Mouse (Mus musculus): ENCODE data around the gene Tbc1d15. TPM values are rescaled to one million over a fixed set of nuclear protein-coding genes. Genes with fewer than 3 reads are reported as not detected.

The Tbc1d15 gene
- polyA plus RNA-seq, 1 experiment, result 3.1 TPM

- no peak for DNase-seq (ENCODE audit: low read depth in 1 of 2, low spot score in 2 of 2)
- H3K36me3 ChIP-seq (ENCODE audit: control insufficient read depth, insufficient read depth, low read length), result no peaks in the 10 kb centered on the region
- no peak overlapping the region for H3K27ac ChIP-seq (ENCODE audit: insufficient read depth, low read length)
- no peaks in the 10 kb centered on the region for H3K27me3 ChIP-seq (ENCODE audit: control insufficient read depth, insufficient read depth, low read length)
- WGBS, result 93% methylated on average over 2 of the region's 2 CpGs
- H3K4me3 ChIP-seq (ENCODE audit: extremely low read depth, insufficient read depth, insufficient read length), result no peak overlapping the region
- TF ChIP-seq POLR2A (IDR thresholded peaks at IDR 0.05; ENCODE audit: low read depth, low read length) (no peak), CTCF (IDR thresholded peaks at IDR 0.05; ENCODE audit: extremely low read depth, insufficient read depth, insufficient read length, insufficient replicate concordance) (no peak)
- no peaks in the 10 kb centered on the region for H3K4me1 ChIP-seq (ENCODE audit: control insufficient read depth, insufficient read depth, insufficient read length)
Observed at GRCm38 (mm10) chr10:115262261-115262660, 11.0 kb upstream of the Tbc1d15 start.

DNA sequence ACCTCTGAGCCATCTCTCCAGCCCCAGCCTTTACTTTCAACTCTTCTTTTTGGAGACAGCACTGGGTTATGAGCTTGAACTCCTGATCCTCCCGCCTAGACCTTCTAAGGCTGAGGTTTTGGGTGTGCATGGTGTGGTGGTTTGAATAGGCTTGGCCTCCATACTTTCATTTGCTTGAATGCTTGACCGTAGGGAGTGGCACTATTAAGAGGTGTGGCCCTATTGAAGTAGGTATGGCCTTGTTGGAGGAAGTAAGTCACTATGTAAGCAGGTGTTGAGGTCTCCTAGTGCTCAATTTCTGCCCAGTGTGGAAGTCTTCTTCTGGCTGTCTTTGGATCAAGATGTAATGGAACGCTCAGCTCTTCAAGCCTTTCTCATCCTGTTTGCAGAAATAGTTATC lies 10.2 kb upstream of the Tbc1d15 start:
- Histone ChIP-seq H3K27ac (ENCODE audit: insufficient read depth, low read length) (no peak overlapping the region), H3K4me1 (ENCODE audit: control insufficient read depth, insufficient read depth, insufficient read length) (no peaks in the 10 kb centered on the region), H3K36me3 (ENCODE audit: control insufficient read depth, insufficient read depth, low read length) (no peaks in the 10 kb centered on the region), H3K4me3 (ENCODE audit: extremely low read depth, insufficient read depth, insufficient read length) (no peak overlapping the region), H3K27me3 (ENCODE audit: control insufficient read depth, insufficient read depth, low read length) (no peaks in the 10 kb centered on the region)
- WGBS, result 88% methylated on average over 3 of the region's 3 CpGs
- no peak for DNase-seq (ENCODE audit: low read depth in 1 of 2, low spot score in 2 of 2)
- TF ChIP-seq CTCF (IDR thresholded peaks at IDR 0.05; ENCODE audit: extremely low read depth, insufficient read depth, insufficient read length, insufficient replicate concordance) (no peak), POLR2A (IDR thresholded peaks at IDR 0.05; ENCODE audit: low read depth, low read length) (no peak)

DNA sequence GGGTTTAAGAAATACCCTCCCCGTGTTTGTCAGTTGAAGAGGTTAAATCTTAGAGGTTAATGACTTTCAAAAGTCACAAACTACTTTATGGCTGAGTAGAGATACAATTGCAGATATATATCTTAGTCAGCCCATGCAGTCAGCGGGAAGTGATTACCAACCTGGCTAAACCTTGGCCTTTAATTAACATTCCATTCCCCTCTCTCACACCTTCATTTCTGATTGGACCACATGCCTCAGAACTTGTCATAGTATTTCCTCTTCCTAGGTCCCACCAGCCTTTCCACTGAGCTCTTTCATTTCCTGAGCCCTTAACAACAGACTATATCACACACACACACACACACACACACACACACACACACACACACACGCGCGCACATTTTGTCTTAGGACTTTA lies 4.9 kb upstream of the Tbc1d15 start:
- no peak for TF ChIP-seq CTCF (IDR thresholded peaks at IDR 0.05; ENCODE audit: extremely low read depth, insufficient read depth, insufficient read length, insufficient replicate concordance)
- no peak for TF ChIP-seq POLR2A (IDR thresholded peaks at IDR 0.05; ENCODE audit: low read depth, low read length)
- WGBS, result 84% methylated on average over 5 of the region's 5 CpGs

GRCm38 (mm10) chr10:115253521-115253920 lies 2.3 kb upstream of the Tbc1d15 start:
- Histone ChIP-seq H3K4me1 (ENCODE audit: control insufficient read depth, insufficient read depth, insufficient read length) (peaks cover 8% of the 10 kb centered on the region; the same call in 1 of the 2 replicates), H3K36me3 (ENCODE audit: control insufficient read depth, insufficient read depth, low read length) (no peaks in the 10 kb centered on the region), H3K27me3 (ENCODE audit: control insufficient read depth, insufficient read depth, low read length) (no peaks in the 10 kb centered on the region), H3K27ac (ENCODE audit: insufficient read depth, low read length) (no peak overlapping the region), H3K4me3 (ENCODE audit: extremely low read depth, insufficient read depth, insufficient read length) (no peak overlapping the region)
- TF ChIP-seq POLR2A (IDR thresholded peaks at IDR 0.05; ENCODE audit: low read depth, low read length) (no peak), CTCF (IDR thresholded peaks at IDR 0.05; ENCODE audit: extremely low read depth, insufficient read depth, insufficient read length, insufficient replicate concordance) (no peak)
- 86% methylated on average over 3 of the region's 3 CpGs for WGBS
- DNase-seq (ENCODE audit: low read depth in 1 of 2, low spot score in 2 of 2), result no peak

More for the DNA sequence above, 4.9 kb upstream of the Tbc1d15 start:
- DNase-seq (ENCODE audit: low read depth in 1 of 2, low spot score in 2 of 2), result no peak
- Histone ChIP-seq H3K27me3 (ENCODE audit: control insufficient read depth, insufficient read depth, low read length) (no peaks in the 10 kb centered on the region), H3K4me3 (ENCODE audit: extremely low read depth, insufficient read depth, insufficient read length) (no peak overlapping the region), H3K4me1 (ENCODE audit: control insufficient read depth, insufficient read depth, insufficient read length) (peaks cover 3% of the 10 kb centered on the region; the same call in 1 of the 2 replicates), H3K27ac (ENCODE audit: insufficient read depth, low read length) (no peak overlapping the region), H3K36me3 (ENCODE audit: control insufficient read depth, insufficient read depth, low read length) (no peaks in the 10 kb centered on the region)

- TF ChIP-seq CTCF (IDR thresholded peaks at IDR 0.05; ENCODE audit: extremely low read depth, insufficient read depth, insufficient read length, insufficient replicate concordance) (no peak), POLR2A (IDR thresholded peaks at IDR 0.05; ENCODE audit: low read depth, low read length) (no peak)
- Histone ChIP-seq H3K27me3 (ENCODE audit: control insufficient read depth, insufficient read depth, low read length) (no peaks in the 10 kb centered on the region), H3K36me3 (ENCODE audit: control insufficient read depth, insufficient read depth, low read length) (no peaks in the 10 kb centered on the region), H3K4me3 (ENCODE audit: extremely low read depth, insufficient read depth, insufficient read length) (peak overlapping the region; percentile 29), H3K27ac (ENCODE audit: insufficient read depth, low read length) (peak overlapping the region; percentile 52), H3K4me1 (ENCODE audit: control insufficient read depth, insufficient read depth, insufficient read length) (peaks cover 8% of the 10 kb centered on the region)
- no peak for DNase-seq (ENCODE audit: low read depth in 1 of 2, low spot score in 2 of 2)
- WGBS, result 3% methylated on average over 10 of the region's 10 CpGs
Observed at GRCm38 (mm10) chr10:115252321-115252757, 1.1 kb upstream of the Tbc1d15 start.

- Histone ChIP-seq H3K4me1 (ENCODE audit: control insufficient read depth, insufficient read depth, insufficient read length) (peaks cover 8% of the 10 kb centered on the region), H3K36me3 (ENCODE audit: control insufficient read depth, insufficient read depth, low read length) (no peaks in the 10 kb centered on the region), H3K27ac (ENCODE audit: insufficient read depth, low read length) (peak overlapping the region; percentile 79), H3K27me3 (ENCODE audit: control insufficient read depth, insufficient read depth, low read length) (no peaks in the 10 kb centered on the region), H3K4me3 (ENCODE audit: extremely low read depth, insufficient read depth, insufficient read length) (peak overlapping the region; percentile 74)
- DNase-seq (ENCODE audit: low read depth in 1 of 2, low spot score in 2 of 2), result peak in 1 of 2 experiments; percentile 46
- no peak for TF ChIP-seq CTCF (IDR thresholded peaks at IDR 0.05; ENCODE audit: extremely low read depth, insufficient read depth, insufficient read length, insufficient replicate concordance)
- no peak for TF ChIP-seq POLR2A (IDR thresholded peaks at IDR 0.05; ENCODE audit: low read depth, low read length)
- 15% methylated on average over 38 of the region's 38 CpGs for WGBS
Observed at GRCm38 (mm10) chr10:115250235-115251087, 806 bp downstream of the Tbc1d15 start.

- Histone ChIP-seq H3K4me3 (ENCODE audit: extremely low read depth, insufficient read depth, insufficient read length) (no peak overlapping the region), H3K36me3 (ENCODE audit: control insufficient read depth, insufficient read depth, low read length) (no peaks in the 10 kb centered on the region), H3K27ac (ENCODE audit: insufficient read depth, low read length) (no peak overlapping the region), H3K4me1 (ENCODE audit: control insufficient read depth, insufficient read depth, insufficient read length) (peaks cover 8% of the 10 kb centered on the region), H3K27me3 (ENCODE audit: control insufficient read depth, insufficient read depth, low read length) (no peaks in the 10 kb centered on the region)
- TF ChIP-seq CTCF (IDR thresholded peaks at IDR 0.05; ENCODE audit: extremely low read depth, insufficient read depth, insufficient read length, insufficient replicate concordance) (no peak), POLR2A (IDR thresholded peaks at IDR 0.05; ENCODE audit: low read depth, low read length) (no peak)
- 62% methylated on average over 7 of the region's 7 CpGs for WGBS
- DNase-seq (ENCODE audit: low read depth in 1 of 2, low spot score in 2 of 2), result no peak
Observed at GRCm38 (mm10) chr10:115248041-115248440, 3.2 kb downstream of the Tbc1d15 start.

Data from spleen, adult 2 months (tissue).